Comparison of ENCODE assay signal across 20 mouse cellular contexts in genomic region chr2:160847664-160848063, GRCm38 (mm10). TPM values are rescaled to one million over a fixed set of nuclear protein-coding genes. Genes with fewer than 3 reads are reported as not detected.
"Had no signal": no experiment of that assay in that cellular context is flagged by ENCODE, and none has a peak within 500 bp of the region (broad histone marks: within the 10 kb centered on the region; RNA-seq: fewer than 3 reads in every experiment).

No protein-coding gene starts in this region.

- H3K9ac ChIP-seq: hindbrain, embryonic 12.5 days; limb, embryonic 13.5 days; liver, embryonic 14.5 days; lung, embryonic 15.5 days; midbrain, embryonic 15.5 days; neural tube, embryonic 12.5 days had no signal

- H3K36me3 ChIP-seq: hindbrain, embryonic 12.5 days; limb, embryonic 13.5 days; lung, embryonic 15.5 days; midbrain, embryonic 15.5 days; neural tube, embryonic 12.5 days had no signal

- H3K9me3 ChIP-seq: hindbrain, embryonic 12.5 days; limb, embryonic 13.5 days; lung, embryonic 15.5 days; midbrain, embryonic 15.5 days; neural tube, embryonic 12.5 days had no signal

- ATAC-seq: hindbrain, embryonic 16.5 days; inflammation-experienced regulatory T-cells, adult 6 months; intestine, postnatal 0 days; midbrain, embryonic 15.5 days had no signal

- H3K27me3 ChIP-seq: hindbrain, embryonic 12.5 days; limb, embryonic 13.5 days; lung, embryonic 15.5 days; midbrain, embryonic 15.5 days; neural tube, embryonic 12.5 days had no signal

- DNase-seq: layer of hippocampus, adult 9-11 months; left cerebral cortex, postnatal 4 days; lung, postnatal 14 days; retina, postnatal 1 day; right cerebral cortex, postnatal 4 days; spleen, adult 18-20 months; thymus, adult 18-20 months; thymus, postnatal 14 days had no signal

- H3K4me2 ChIP-seq: hindbrain, embryonic 12.5 days; limb, embryonic 13.5 days; lung, embryonic 15.5 days; midbrain, embryonic 11.5 days; midbrain, embryonic 15.5 days; neural tube, embryonic 12.5 days had no signal

- H3K4me1 ChIP-seq: hindbrain, embryonic 12.5 days; limb, embryonic 13.5 days; lung, embryonic 15.5 days; megakaryocyte, embryonic 14.5 days; midbrain, embryonic 15.5 days; neural tube, embryonic 12.5 days had no signal

- H3K4me3 ChIP-seq: hindbrain, embryonic 12.5 days; limb, embryonic 13.5 days; lung, embryonic 15.5 days; megakaryocyte, embryonic 14.5 days; midbrain, embryonic 15.5 days; neural tube, embryonic 12.5 days had no signal

- H3K27ac ChIP-seq: hindbrain, embryonic 12.5 days; limb, embryonic 13.5 days; liver, embryonic 14.5 days; lung, embryonic 15.5 days; macrophage; midbrain, embryonic 15.5 days; neural tube, embryonic 12.5 days had no signal

RNA-seq across cellular contexts. Expression of gene Lpin3, which starts 32.8 kb away (rescaled TPM):
- polyA plus RNA-seq: macrophage had no signal
